Mouse (Mus musculus) small intestine, adult 2 months (tissue): Measurements from ENCODE around the gene Clca1. TPM values are rescaled to one million over a fixed set of nuclear protein-coding genes. Genes with fewer than 3 reads are reported as not detected.
A peak's percentile ranks its signal among the peaks of the same experiment; 100 is the strongest.
"Not testable (repeated sequence)": the region's sequence is repeated elsewhere in the genome, so short reads cannot be mapped to it uniquely, and the experiment has no call there.

ENCODE experiments used
- H3K27ac ChIP-seq: fragments of 200-500 bp; 2 replicates; pipeline ENCODE4 v1.5.1; 2012; ENCODE audit warnings: low read depth, low read length, control low read depth, inconsistent platforms; ENCODE audit not compliant: insufficient read depth
- H3K27me3 ChIP-seq: fragments of 200-500 bp; 2 replicates; pipeline ENCODE4 v1.6.1; 2012; ENCODE audit warnings: mild to moderate bottlenecking, moderate library complexity, low read length, inconsistent platforms; ENCODE audit not compliant: control insufficient read depth, insufficient read depth
- H3K36me3 ChIP-seq: fragments of 200-500 bp; 2 replicates; pipeline ENCODE4 v1.6.1; 2012; ENCODE audit warnings: mild to moderate bottlenecking, low read length, control low read depth, inconsistent platforms; ENCODE audit not compliant: control insufficient read depth, insufficient read depth
- H3K4me1 ChIP-seq: fragments of 200-500 bp; 2 replicates; pipeline ENCODE4 v1.6.1; 2012; ENCODE audit warnings: low read length, inconsistent platforms, mixed read lengths; ENCODE audit not compliant: control insufficient read depth, insufficient read depth, insufficient read length
- H3K4me3 ChIP-seq: fragments of 200-500 bp; 2 replicates; pipeline ENCODE4 v1.5.1; 2012; ENCODE audit warnings: low read depth, mild to moderate bottlenecking, control low read depth, inconsistent platforms, low read length, moderate library complexity
- CTCF ChIP-seq: fragments of 200-500 bp; IDR thresholded peaks from 2 replicates; pipeline ENCODE4 v1.5.1; 2012; ENCODE audit warnings: low read depth, mild to moderate bottlenecking, control low read depth, inconsistent platforms, low read length, moderate library complexity, mixed read lengths; ENCODE audit not compliant: insufficient replicate concordance, insufficient read length; ENCODE audit errors: extremely low read depth
- POLR2A ChIP-seq: fragments of 200-500 bp; IDR thresholded peaks from 2 replicates; pipeline ENCODE4 v1.6.1; 2012; ENCODE audit warnings: low read depth, mild to moderate bottlenecking, control low read depth, inconsistent platforms, low read length, moderate library complexity
- WGBS: fragments of 180-500 bp; shearing (Covaris S2); methylation state at CpG from one replicate; pipeline ENCODE4 v1.1.7; 2018; 5-methylcytosine and 5-hydroxymethylcytosine counted together
- polyA plus RNA-seq: library from polyadenylated mRNA; depleted of rRNA; stranded (reverse); fragments of >200 nt; gene quantifications from 2 replicates; pipeline ENCODE4 v1.2.3, GENCODE M21; 2012; rRNA removed

Clca1 gene
- 108 and 251 TPM in 2 replicates for polyA plus RNA-seq

DNA sequence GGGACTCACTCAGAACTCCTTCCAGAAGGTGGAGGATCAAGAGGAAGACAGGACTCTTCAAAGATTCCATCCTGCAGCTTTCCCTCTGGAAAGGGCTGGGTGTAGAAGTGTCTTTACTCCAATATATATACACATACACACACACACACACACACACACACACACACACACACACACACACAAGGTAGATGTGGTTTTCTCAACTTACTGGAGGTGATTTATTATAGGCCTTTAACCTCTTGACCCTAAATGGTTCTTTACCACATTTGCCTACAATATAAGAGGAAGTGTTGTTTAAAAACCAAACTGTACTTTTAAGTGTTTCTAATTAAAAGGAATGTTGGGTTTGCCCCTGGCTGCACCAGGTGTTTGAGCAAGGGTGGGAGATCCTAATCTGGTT lies at the start of gene Clca1:
TSS of gene Clca1 (minus strand) at position 101 of the 400 bp plus-strand sequence.
- Histone ChIP-seq H3K27ac (no peak within 1 kb of the TSS), H3K4me3 (no peak within 1 kb of the TSS), H3K4me1 (no peaks in the 10 kb centered on the region), H3K36me3 (no peaks in the 10 kb centered on the region), H3K27me3 (no peaks in the 10 kb centered on the region)
- TF ChIP-seq CTCF (no peak), POLR2A (no peak)

DNA sequence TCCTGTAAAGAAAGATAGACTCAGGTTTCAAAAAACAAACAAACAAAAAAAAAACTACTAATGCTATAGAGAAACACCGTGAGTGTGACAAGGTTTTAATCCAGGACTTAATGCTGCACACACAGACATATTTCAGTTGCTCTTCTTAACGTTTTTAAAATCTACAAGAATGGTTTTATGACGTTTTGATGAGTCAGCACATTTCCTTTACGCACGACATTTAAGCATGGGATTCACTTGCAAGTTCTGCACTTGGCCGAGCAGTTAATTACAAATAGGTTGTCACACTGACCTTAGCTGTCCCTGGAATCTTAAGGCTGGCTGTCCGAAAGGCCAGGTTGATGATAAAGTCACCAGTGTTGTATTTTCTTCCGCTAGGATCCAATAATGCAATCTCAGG lies 48.3 kb upstream of the Clca1 start:
- no peak overlapping the region for H3K4me3 ChIP-seq
- TF ChIP-seq POLR2A: no peak
- TF ChIP-seq CTCF: no peak
- no peak overlapping the region for H3K27ac ChIP-seq
- no peaks in the 10 kb centered on the region for H3K36me3 ChIP-seq
- no peaks in the 10 kb centered on the region for H3K27me3 ChIP-seq
- peaks cover 6% of the 10 kb centered on the region; the same call in 1 of the 2 replicates for H3K4me1 ChIP-seq
- 88% methylated on average over 8 of the region's 8 CpGs for WGBS

DNA sequence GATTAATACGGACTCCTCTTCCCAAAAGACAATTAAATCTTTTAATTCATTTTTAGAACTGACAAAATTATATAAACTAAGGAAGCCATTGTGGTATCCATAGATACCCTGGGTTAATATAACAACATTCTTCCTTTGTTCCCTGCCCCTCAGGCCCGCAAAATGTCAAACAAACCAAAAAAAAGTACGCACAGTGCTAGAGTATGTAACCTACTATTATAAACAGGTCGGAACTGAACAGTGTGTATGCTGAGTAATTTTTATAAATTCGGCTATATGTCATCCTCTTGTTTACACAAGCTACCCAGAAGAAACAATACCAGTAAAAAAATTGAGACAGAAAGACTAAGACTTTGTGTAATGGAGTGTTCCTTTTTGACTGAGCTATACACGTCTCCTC lies 45.8 kb upstream of the Clca1 start:
- no peaks in the 10 kb centered on the region for H3K36me3 ChIP-seq
- no peak overlapping the region for H3K4me3 ChIP-seq
- no peaks in the 10 kb centered on the region for H3K27me3 ChIP-seq
- WGBS: 77% methylated on average over 6 of the region's 6 CpGs
- TF ChIP-seq POLR2A (no peak), CTCF (no peak)
- peaks cover 4% of the 10 kb centered on the region; the same call in 1 of the 2 replicates for H3K4me1 ChIP-seq
- H3K27ac ChIP-seq: no peak overlapping the region

DNA sequence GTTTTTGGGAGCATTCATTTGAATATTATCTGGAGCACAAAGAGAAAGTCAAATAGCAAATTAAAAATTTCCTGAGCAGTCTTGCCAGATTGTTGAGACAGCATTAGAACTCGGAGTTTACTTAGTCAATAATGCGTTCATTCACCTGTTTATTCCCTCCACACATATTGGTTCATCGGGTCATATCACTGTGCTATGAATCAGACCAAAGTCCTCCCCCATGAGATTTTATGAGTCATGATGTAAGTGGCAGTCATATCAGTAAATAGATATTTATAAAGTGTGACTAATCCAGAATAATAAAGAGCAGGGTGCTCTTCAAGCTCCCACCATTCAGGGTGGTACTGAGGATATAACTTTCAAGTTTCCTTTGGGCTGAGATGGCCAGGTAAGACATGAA lies 39.8 kb upstream of the Clca1 start:
- Histone ChIP-seq H3K4me3 (peak overlapping the region; percentile 37), H3K4me1 (peaks cover 10% of the 10 kb centered on the region), H3K36me3 (no peaks in the 10 kb centered on the region), H3K27ac (peak overlapping the region; percentile 90), H3K27me3 (no peaks in the 10 kb centered on the region)
- WGBS: 32% methylated on average over 3 of the region's 3 CpGs
- TF ChIP-seq CTCF (no peak), POLR2A (no peak)

DNA sequence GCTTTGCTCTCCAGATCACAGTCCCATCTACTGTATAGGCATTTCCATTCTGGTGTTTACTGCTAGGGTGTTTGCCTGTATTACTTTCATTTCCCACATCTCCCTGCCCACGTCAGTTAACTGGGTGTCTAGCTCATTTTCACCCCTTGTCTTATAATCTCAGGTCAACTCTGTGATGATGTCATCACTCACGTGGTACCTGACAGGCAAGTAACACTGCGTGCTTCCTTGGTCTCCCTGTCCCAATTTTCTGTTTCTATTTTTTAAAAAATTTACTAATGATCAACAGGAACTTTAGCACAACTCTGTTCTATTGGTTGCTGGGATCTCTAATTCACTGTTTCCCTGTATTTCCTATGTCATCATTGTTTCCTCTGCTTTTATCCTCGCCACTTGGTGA lies 36.4 kb upstream of the Clca1 start:
- no peak overlapping the region for H3K4me3 ChIP-seq

DNA sequence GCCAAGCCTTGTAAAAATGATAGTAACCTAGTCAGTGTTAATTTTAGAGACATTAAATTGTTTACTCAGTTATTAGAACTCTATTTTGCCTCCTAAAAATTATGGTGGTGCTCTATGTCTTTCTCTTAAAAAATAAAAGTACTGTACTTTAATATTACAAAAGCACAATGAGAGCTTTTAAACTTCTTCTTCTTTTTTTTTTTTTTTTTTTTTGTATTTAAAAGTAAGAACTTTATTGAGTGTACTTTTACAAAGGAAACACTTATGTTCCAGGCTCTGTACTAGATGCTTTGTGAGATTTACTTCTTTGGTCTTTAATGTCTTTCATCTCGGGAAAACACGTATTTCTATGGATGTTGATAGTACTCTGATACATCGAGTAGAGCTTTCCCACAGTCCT lies 22.6 kb upstream of the Clca1 start:
- not testable (repeated sequence) for H3K4me3 ChIP-seq, H3K4me1 ChIP-seq, H3K27me3 ChIP-seq, H3K27ac ChIP-seq, H3K36me3 ChIP-seq
- 95% methylated on average over 3 of the region's 3 CpGs for WGBS

More for the DNA sequence above, 36.4 kb upstream of the Clca1 start:
- H3K4me1 ChIP-seq: peaks cover 10% of the 10 kb centered on the region
- WGBS: 75% methylated on average over 4 of the region's 4 CpGs
- no peak overlapping the region for H3K27ac ChIP-seq
- no peaks in the 10 kb centered on the region for H3K27me3 ChIP-seq
- TF ChIP-seq POLR2A (no peak), CTCF (no peak)
- no peaks in the 10 kb centered on the region for H3K36me3 ChIP-seq

DNA sequence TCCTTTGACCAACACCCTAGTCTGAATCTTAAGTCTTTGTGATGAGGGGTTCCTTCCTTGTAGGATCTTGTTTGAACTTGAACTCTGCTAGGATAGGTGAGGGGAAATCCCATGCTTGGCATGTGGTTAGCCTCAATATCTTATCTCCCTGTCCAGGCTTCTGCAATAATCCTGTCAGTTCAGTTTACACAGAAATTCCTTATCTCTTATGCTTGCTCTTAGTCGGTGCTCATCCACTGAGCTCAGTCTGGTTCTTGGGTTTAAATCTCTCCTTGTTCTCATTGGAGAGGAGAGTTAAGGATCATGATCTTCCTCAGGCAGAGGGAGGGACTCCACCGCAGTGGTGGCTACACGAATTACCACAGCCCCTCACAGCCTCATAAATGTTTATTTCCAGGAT lies 17.2 kb upstream of the Clca1 start:
- Histone ChIP-seq H3K27ac (no peak overlapping the region), H3K36me3 (no peaks in the 10 kb centered on the region), H3K4me3 (no peak overlapping the region), H3K27me3 (no peaks in the 10 kb centered on the region), H3K4me1 (peaks cover 4% of the 10 kb centered on the region; the same call in 1 of the 2 replicates)
- TF ChIP-seq CTCF: no peak
- no peak for TF ChIP-seq POLR2A
- 10% methylated on average over 3 of the region's 3 CpGs for WGBS

DNA sequence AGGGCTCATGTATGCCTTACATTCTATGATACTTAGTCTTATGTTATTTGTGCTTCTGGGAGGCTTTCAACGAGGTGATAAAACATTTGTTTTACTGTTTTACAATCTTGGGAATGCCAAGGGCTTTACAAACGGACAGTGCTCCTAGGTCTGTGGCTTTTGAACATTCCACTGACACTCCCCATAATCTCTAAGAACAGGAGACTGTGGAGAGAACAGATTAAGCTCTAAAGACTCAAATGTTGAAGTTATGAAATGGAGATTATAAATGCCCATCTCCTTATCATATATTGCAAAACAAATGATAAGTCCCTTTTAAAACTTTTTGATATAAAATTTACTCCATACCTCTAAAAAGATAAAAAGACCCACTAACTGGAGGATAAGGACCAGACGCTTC lies 6.2 kb upstream of the Clca1 start:
- no peak overlapping the region for H3K4me3 ChIP-seq
- WGBS: 40% methylated on average over 3 of the region's 3 CpGs
- TF ChIP-seq POLR2A (no peak), CTCF (no peak)
- no peaks in the 10 kb centered on the region for H3K36me3 ChIP-seq
- H3K27ac ChIP-seq: no peak overlapping the region
- no peaks in the 10 kb centered on the region; the same call in 1 of the 2 replicates for H3K4me1 ChIP-seq
- H3K27me3 ChIP-seq: no peaks in the 10 kb centered on the region
